Mouse (Mus musculus) liver, postnatal 0 days (tissue): ENCODE measurements around the gene Mrvi1. TPM values are rescaled to one million over a fixed set of nuclear protein-coding genes. Genes with fewer than 3 reads are reported as not detected.

Experiments
- ATAC-seq: fragments of 200-750 bp; cut with Nextera tagmentation; 2 replicates; pipeline ENCODE4 v1.8.0; 2017; ENCODE audit warnings: mild to moderate bottlenecking, moderate library complexity
- DNase-seq: peaks from one replicate; pipeline ENCODE4 v3.0.0-alpha.2; 2016
- H3K27ac ChIP-seq: fragments of 300-500 bp; sonication (generic); 2 replicates; pipeline ENCODE4 v1.5.1; 2014; ENCODE audit warnings: antibody characterized with exemption, moderate library complexity, mild to moderate bottlenecking, low read depth
- H3K27me3 ChIP-seq: fragments of 300-500 bp; sonication (generic); 2 replicates; pipeline ENCODE4 v1.6.1; 2014; ENCODE audit warnings: low read length, control low read depth, mixed read lengths; ENCODE audit not compliant: insufficient read depth
- H3K36me3 ChIP-seq: fragments of 300-500 bp; sonication (generic); replicated peaks from 2 replicates; pipeline ENCODE4 v1.6.1; 2014; ENCODE audit warnings: mild to moderate bottlenecking, control low read depth, low read length, moderate library complexity, mixed read lengths; ENCODE audit not compliant: insufficient read depth
- H3K4me1 ChIP-seq: fragments of 300-500 bp; sonication (generic); 2 replicates; pipeline ENCODE4 v1.6.1; 2014; ENCODE audit warnings: antibody characterized with exemption, mild to moderate bottlenecking, control low read depth; ENCODE audit not compliant: insufficient read depth
- H3K4me2 ChIP-seq: fragments of 300-500 bp; sonication (generic); 2 replicates; pipeline ENCODE4 v1.6.1; 2014; ENCODE audit warnings: low read depth, mild to moderate bottlenecking, low read length, moderate library complexity, mixed read lengths
- H3K4me3 ChIP-seq: fragments of 300-500 bp; sonication (generic); 2 replicates; pipeline ENCODE4 v1.5.1; 2014; ENCODE audit warnings: low read depth, low read length
- H3K9ac ChIP-seq: fragments of 300-500 bp; sonication (generic); replicated peaks from 2 replicates; pipeline ENCODE4 v1.6.1; 2014; ENCODE audit warnings: mild to moderate bottlenecking, moderate library complexity
- H3K9me3 ChIP-seq: fragments of 300-500 bp; sonication (generic); 2 replicates; pipeline ENCODE4 v1.6.1; 2016; ENCODE audit warnings: mild to moderate bottlenecking, control low read depth, low read length, mixed read lengths
- CTCF ChIP-seq: sonication (generic); IDR thresholded peaks from 2 replicates; pipeline ENCODE4 v1.5.1; 2016; ENCODE audit warnings: antibody characterized with exemption, low read depth
- EP300 ChIP-seq: IDR thresholded peaks from 2 replicates; pipeline ENCODE4 v1.6.1; 2016; ENCODE audit warnings: antibody characterized with exemption, low read depth, mild to moderate bottlenecking
- WGBS: fragments of 180-500 bp; shearing (Covaris S2); extraction: QIAGEN DNeasy Blood & Tissue Kit; methylation state at CpG from one replicate; pipeline ENCODE4 v1.1.7; 2014; ENCODE audit not compliant: insufficient replicate concordance; 5-methylcytosine and 5-hydroxymethylcytosine counted together
- polyA plus RNA-seq: library from polyadenylated mRNA; unstranded; fragments of >200 nt; fragmentation: Nextera tagmentation; extraction: Ambion mirVana; gene quantifications from 2 replicates; pipeline ENCODE4 v1.2.1, GENCODE M21; 2015

Mrvi1 gene
- polyA plus RNA-seq, 1 experiment from 2014 or later: 8.4 TPM

- TF ChIP-seq EP300 (no peak), CTCF (no peak)
Observed at GRCm38 (mm10) chr7:110881746-110882333, 100.4 kb downstream of the Mrvi1 start.

DNA sequence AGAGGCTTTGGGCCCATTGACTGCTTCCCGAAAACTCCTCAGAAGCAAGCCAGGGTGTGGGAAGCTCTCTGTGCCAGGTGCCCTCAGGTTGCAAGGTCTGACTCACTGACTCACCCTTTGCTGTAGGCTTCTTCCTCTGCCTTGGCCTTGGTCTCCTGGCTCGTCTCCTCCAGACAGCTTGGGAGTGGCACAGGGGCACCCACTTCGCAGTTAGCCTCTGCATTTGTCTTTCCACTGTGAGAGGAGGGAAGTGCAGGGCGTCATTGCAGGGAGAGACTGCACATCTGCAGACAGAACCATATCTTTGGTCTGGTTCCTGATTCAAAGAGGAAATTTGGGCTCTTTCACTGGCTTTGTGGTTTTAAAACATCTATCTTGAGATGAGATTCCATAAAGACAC is 104.2 kb downstream of the Mrvi1 start:
- Histone ChIP-seq H3K27me3 (no peaks in the 10 kb centered on the region), H3K4me2 (no peak overlapping the region), H3K9me3 (no peaks in the 10 kb centered on the region), H3K27ac (peak overlapping the region; percentile 55), H3K9ac (no peak overlapping the region), H3K4me1 (peaks cover 40% of the 10 kb centered on the region), H3K36me3 (no peaks in the 10 kb centered on the region), H3K4me3 (no peak overlapping the region)
- WGBS: 53% methylated on average over 4 of the region's 4 CpGs
- no peak for DNase-seq
- no peak for TF ChIP-seq CTCF
- TF ChIP-seq EP300: no peak
- no peak for ATAC-seq

More at GRCm38 (mm10) chr7:110881746-110882333, 100.4 kb downstream of the Mrvi1 start:
- Histone ChIP-seq H3K4me2 (no peak overlapping the region), H3K27ac (peak overlapping the region; percentile 67), H3K4me1 (peaks cover 27% of the 10 kb centered on the region), H3K36me3 (no peaks in the 10 kb centered on the region), H3K9me3 (no peaks in the 10 kb centered on the region), H3K4me3 (no peak overlapping the region), H3K27me3 (no peaks in the 10 kb centered on the region), H3K9ac (no peak overlapping the region)
- DNase-seq (no peak), ATAC-seq (peak; percentile 53; the same call in 1 of the 2 replicates)
- WGBS: 59% methylated on average over 2 of the region's 2 CpGs

DNA sequence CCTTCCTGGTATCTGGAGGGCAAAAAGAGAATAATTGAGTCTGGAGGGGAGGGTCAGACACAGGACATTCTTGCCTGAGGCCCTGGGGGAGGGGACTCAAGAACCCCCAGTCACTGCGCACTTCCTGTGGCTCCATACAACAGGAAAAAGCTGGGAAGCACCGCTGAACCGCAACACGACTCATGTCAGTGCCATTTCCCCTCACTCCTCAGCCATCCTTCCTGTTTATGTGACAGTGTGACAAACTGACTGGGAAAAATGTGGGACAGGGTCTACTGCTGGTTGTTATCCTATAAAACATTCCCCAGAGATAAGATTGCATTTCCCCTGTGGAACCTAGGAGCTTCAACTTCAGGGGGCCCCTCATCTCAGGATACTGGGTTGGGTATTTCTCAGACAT is 105.3 kb downstream of the Mrvi1 start:
- peaks cover 36% of the 10 kb centered on the region for H3K4me1 ChIP-seq
- no peaks in the 10 kb centered on the region for H3K36me3 ChIP-seq
- H3K9me3 ChIP-seq: no peaks in the 10 kb centered on the region
- H3K9ac ChIP-seq: no peak overlapping the region
- TF ChIP-seq EP300: peak; percentile 80
- TF ChIP-seq CTCF: no peak
- H3K27ac ChIP-seq: peak overlapping the region; percentile 44; the same call in 1 of the 2 replicates
- ATAC-seq (peak; percentile 33; the same call in 1 of the 2 replicates), DNase-seq (peak; percentile 25)
- 41% methylated on average over 4 of the region's 4 CpGs for WGBS
- no peak overlapping the region for H3K4me2 ChIP-seq
- H3K27me3 ChIP-seq: no peaks in the 10 kb centered on the region
- H3K4me3 ChIP-seq: no peak overlapping the region

DNA sequence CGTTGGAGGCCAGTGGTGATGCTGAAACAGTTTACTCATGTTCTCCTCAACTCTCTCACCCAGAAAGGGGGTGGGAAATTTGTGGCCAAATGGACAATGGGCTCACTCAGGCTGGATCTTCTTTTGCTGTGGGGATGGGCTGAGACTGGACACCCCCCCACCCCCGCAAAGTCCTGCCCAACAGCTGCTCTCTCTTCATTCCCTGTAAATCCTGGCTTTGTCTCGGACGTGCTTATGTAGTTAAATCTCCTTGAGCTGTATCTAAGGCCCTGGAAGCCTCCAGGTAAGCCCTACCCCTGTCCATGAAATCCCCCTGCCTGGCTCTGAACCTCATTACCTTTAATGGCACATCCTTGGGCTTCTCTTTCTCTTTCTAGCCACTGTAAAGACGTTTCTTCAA is 113.5 kb downstream of the Mrvi1 start:
- Histone ChIP-seq H3K27me3 (no peaks in the 10 kb centered on the region), H3K9me3 (no peaks in the 10 kb centered on the region), H3K9ac (no peak overlapping the region), H3K4me2 (no peak overlapping the region), H3K4me3 (no peak overlapping the region), H3K36me3 (0 out of 2 replicates have a peak, but pooled peaks cover 2% of the 10 kb centered on the region), H3K4me1 (no peaks in the 10 kb centered on the region), H3K27ac (no peak overlapping the region)
- WGBS: 80% methylated on average over 5 of the region's 5 CpGs
- TF ChIP-seq CTCF: no peak
- DNase-seq (no peak), ATAC-seq (no peak)

DNA sequence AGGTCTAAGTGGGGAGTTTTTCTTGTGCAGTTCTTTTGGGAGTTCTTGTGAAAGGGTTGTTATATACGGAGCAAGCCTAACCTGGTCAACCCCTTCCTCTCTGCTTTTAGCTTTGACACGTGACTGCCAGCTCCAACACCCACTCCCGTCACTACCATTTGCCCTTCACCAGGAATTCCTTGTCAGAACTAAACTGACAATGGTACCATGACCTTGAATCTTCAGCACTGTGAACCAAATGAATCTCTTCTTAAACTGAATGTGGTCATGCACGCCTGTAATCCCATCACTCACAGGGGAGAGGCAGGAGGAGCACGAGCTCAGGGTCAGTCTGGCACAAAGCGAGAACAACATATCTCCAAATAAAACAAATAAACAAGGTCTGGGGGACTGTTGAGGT is 115.1 kb downstream of the Mrvi1 start:
- Histone ChIP-seq H3K27ac (no peak overlapping the region), H3K36me3 (0 out of 2 replicates have a peak, but pooled peaks cover 2% of the 10 kb centered on the region), H3K27me3 (no peaks in the 10 kb centered on the region), H3K9me3 (no peaks in the 10 kb centered on the region), H3K9ac (no peak overlapping the region), H3K4me1 (no peaks in the 10 kb centered on the region), H3K4me3 (no peak overlapping the region), H3K4me2 (no peak overlapping the region)
- TF ChIP-seq EP300: no peak
- TF ChIP-seq CTCF: no peak
- DNase-seq: no peak
- WGBS: 86% methylated on average over 6 of the region's 6 CpGs
- no peak for ATAC-seq

DNA sequence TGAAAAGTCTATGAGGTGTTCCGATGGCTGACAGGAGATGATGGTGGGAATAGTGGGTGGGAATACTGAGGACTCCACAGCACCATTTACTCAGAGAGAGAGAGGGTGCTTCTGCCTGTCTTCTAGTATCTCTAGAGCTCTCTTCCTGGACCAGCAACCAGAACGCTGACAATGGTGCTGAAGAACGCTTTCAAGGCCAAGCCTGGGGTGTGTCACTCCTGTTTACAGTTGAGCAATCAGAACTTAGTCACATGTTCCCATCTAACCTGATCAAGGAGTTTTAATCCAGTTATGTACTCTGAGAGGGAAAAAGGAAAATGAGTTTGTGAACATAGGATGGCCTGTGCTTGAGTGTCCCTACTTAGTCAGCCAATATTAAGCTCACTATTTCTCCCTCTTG is 116.2 kb downstream of the Mrvi1 start:
- H3K4me3 ChIP-seq: no peak overlapping the region
- no peaks in the 10 kb centered on the region for H3K4me1 ChIP-seq
- 0 out of 2 replicates have a peak, but pooled peaks cover under 1% of the 10 kb centered on the region for H3K36me3 ChIP-seq
- no peaks in the 10 kb centered on the region for H3K27me3 ChIP-seq
- H3K4me2 ChIP-seq: no peak overlapping the region
- H3K9ac ChIP-seq: no peak overlapping the region
- TF ChIP-seq CTCF: no peak
- TF ChIP-seq EP300: no peak
- DNase-seq (no peak), ATAC-seq (no peak)
- H3K9me3 ChIP-seq: no peaks in the 10 kb centered on the region
- no peak overlapping the region for H3K27ac ChIP-seq
- 85% methylated on average over 3 of the region's 3 CpGs for WGBS
